Mouse (Mus musculus) heart, adult 2 months (tissue): ENCODE data around the gene Neurl1b. TPM values are rescaled to one million over a fixed set of nuclear protein-coding genes. Genes with fewer than 3 reads are reported as not detected.

Experiments
- DNase-seq, 2 experiments: peaks; one replicate each; pipeline ENCODE4 v3.0.0; 2021
- H3K27ac ChIP-seq: fragments of 200-600 bp; 2 replicates; pipeline ENCODE4 v1.8.1; 2022
- H3K27me3 ChIP-seq: fragments of 200-500 bp; 2 replicates; pipeline ENCODE4 v1.6.1; 2012; ENCODE audit warnings: mild to moderate bottlenecking, low read length, inconsistent platforms, mixed read lengths; ENCODE audit not compliant: control insufficient read depth, insufficient read depth
- H3K36me3 ChIP-seq: fragments of 200-500 bp; 2 replicates; pipeline ENCODE4 v1.6.1; 2012; ENCODE audit warnings: low read length, inconsistent platforms; ENCODE audit not compliant: control insufficient read depth, insufficient read depth
- H3K4me1 ChIP-seq: fragments of 200-500 bp; 2 replicates; pipeline ENCODE4 v1.6.1; 2011; ENCODE audit warnings: low read length; ENCODE audit not compliant: control insufficient read depth, insufficient read depth
- H3K4me3 ChIP-seq: fragments of 200-600 bp; 2 replicates; pipeline ENCODE4 v1.8.1; 2022
- H3K79me2 ChIP-seq: fragments of 200-500 bp; replicated peaks from 2 replicates; pipeline ENCODE4 v1.6.1; 2012; ENCODE audit warnings: mild to moderate bottlenecking, inconsistent platforms, low read length, moderate library complexity, mixed read lengths; ENCODE audit not compliant: control insufficient read depth, insufficient read depth
- H3K9ac ChIP-seq: fragments of 200-500 bp; 2 replicates; pipeline ENCODE4 v1.6.1; 2012; ENCODE audit warnings: low read depth, mild to moderate bottlenecking, control low read depth, inconsistent platforms, low read length, mixed read lengths
- CTCF ChIP-seq: fragments of 200-600 bp; IDR thresholded peaks from 2 replicates; pipeline ENCODE4 v1.8.1; 2022; ENCODE audit warnings: antibody characterized with exemption, mild to moderate bottlenecking, moderate library complexity
- EP300 ChIP-seq: fragments of 200-500 bp; IDR thresholded peaks from 2 replicates; pipeline ENCODE4 v1.6.1; 2011; ENCODE audit warnings: low read depth, low read length, control low read depth; ENCODE audit not compliant: insufficient read depth
- POLR2A ChIP-seq: fragments of 200-500 bp; IDR thresholded peaks from 2 replicates; pipeline ENCODE4 v1.6.1; 2011; ENCODE audit warnings: mild to moderate bottlenecking, low read depth, low read length, control low read depth; ENCODE audit not compliant: insufficient read depth
- WGBS: fragments of 180-500 bp; shearing (Covaris S2); methylation state at CpG from one replicate; pipeline ENCODE4 v1.1.7; 2018; 5-methylcytosine and 5-hydroxymethylcytosine counted together
- intact Hi-C: fragments of 180-260 bp; cut with DNase I; formaldehyde crosslinking; loops from one replicate; pipeline ENCODE4 v1.15.1; 2025
- polyA plus RNA-seq: library from polyadenylated mRNA; depleted of rRNA; stranded (reverse); fragments of >200 nt; gene quantifications from 2 replicates; pipeline ENCODE4 v1.2.3, GENCODE M21; 2012
- total RNA-seq, 2 experiments: library from RNA; stranded (reverse); gene quantifications; 2 replicates each; pipeline ENCODE4 v1.2.3; 2021

The Neurl1b gene
- total and polyA plus RNA-seq, 3 experiments, result 3.9 to 5.0 (median 4.7) TPM

DNA sequence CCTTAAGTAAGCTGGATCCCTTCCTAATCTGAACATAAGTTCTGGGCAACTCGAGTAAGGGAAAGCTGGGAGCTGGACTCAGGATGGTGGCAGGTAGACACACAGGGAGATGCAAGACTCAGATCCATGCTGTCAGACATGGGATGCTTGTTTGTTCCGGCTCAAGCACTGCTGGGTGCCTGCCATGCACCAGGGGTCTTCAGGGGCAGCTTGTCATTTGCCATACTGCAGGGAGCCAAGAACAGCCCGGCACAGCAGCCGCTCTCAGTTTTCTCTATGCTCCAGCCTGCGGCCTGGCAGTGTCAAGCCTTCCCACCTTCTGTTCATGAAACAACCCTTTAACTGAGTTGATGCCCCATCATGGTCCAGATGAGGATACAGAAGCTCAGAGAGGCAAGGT lies 41.4 kb upstream of the Neurl1b start:
- Histone ChIP-seq H3K36me3 (no peaks in the 10 kb centered on the region), H3K27me3 (no peaks in the 10 kb centered on the region), H3K4me3 (no peak overlapping the region), H3K4me1 (peaks cover 9% of the 10 kb centered on the region), H3K9ac (no peak overlapping the region), H3K27ac (no peak overlapping the region), H3K79me2 (no peaks in the 10 kb centered on the region)
- DNase-seq, result no peak
- TF ChIP-seq POLR2A (no peak), EP300 (no peak), CTCF (no peak)
- WGBS, result 75% methylated on average over 5 of the region's 5 CpGs
- intact Hi-C loops, result no loop called here

DNA sequence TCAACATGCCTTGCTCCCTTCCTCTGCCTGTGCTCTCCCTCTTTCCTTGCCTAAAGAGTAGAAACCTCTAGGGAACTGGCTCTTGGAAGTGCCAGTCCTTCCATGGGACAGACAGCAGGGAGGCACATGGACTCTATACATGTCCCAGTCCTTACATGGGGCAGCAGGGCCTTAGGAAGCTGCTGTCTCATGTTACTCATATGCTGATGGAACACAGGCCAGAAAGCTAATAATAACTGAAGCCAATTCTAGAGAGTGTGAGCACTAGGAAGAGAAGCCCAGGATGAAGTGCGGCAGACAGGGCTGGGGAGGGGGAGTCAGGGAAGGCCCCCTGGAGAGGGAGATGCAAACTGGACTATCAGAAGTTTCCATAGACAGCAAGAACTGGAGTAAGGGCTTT lies 38.2 kb upstream of the Neurl1b start:
- Histone ChIP-seq H3K9ac (no peak overlapping the region), H3K4me1 (peaks cover 3% of the 10 kb centered on the region), H3K36me3 (no peaks in the 10 kb centered on the region), H3K27me3 (no peaks in the 10 kb centered on the region), H3K4me3 (no peak overlapping the region), H3K79me2 (no peaks in the 10 kb centered on the region), H3K27ac (no peak overlapping the region)
- WGBS, result 43% methylated on average over 1 of the region's 1 CpGs
- intact Hi-C loops, result no loop called here
- TF ChIP-seq EP300, result no peak
- DNase-seq, result no peak

DNA sequence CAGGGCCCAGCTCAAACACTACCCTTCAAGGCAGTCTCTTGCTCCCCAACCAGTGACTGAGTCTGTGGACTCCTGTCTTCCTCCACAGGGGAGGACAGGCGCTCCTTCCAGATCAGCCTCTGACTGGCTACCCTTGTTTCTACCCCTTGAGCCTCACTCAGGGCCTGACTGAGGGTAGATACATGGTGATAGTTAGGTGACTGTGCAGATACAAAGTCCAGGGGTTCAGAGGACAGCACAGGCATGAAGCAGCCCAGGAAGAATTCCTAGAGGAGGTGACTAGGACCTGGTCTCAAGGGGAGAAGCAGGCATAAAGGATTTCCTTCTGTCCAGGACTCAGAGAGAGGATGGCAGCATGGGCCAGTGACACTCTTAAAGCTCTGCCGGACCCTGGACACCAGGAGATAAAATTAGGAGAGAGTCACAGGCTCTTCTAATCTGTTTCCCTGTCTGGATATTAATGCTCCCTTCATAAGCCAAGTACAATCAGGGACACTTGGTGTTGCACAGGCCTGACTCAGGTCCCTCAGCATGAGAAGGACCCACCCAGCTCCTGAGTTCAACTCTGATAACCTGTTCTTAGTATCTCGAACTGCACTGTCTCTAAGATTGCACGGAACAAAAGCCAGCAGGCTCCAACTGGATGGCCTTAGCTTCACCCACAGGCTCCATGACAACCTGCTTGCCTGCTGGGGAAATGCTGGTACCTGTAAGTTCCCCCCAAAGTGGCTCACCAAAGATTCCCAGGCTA lies 37.5 kb upstream of the Neurl1b start:
- Histone ChIP-seq H3K27ac (no peak overlapping the region), H3K4me1 (peaks cover 10% of the 10 kb centered on the region), H3K36me3 (no peaks in the 10 kb centered on the region)

DNA sequence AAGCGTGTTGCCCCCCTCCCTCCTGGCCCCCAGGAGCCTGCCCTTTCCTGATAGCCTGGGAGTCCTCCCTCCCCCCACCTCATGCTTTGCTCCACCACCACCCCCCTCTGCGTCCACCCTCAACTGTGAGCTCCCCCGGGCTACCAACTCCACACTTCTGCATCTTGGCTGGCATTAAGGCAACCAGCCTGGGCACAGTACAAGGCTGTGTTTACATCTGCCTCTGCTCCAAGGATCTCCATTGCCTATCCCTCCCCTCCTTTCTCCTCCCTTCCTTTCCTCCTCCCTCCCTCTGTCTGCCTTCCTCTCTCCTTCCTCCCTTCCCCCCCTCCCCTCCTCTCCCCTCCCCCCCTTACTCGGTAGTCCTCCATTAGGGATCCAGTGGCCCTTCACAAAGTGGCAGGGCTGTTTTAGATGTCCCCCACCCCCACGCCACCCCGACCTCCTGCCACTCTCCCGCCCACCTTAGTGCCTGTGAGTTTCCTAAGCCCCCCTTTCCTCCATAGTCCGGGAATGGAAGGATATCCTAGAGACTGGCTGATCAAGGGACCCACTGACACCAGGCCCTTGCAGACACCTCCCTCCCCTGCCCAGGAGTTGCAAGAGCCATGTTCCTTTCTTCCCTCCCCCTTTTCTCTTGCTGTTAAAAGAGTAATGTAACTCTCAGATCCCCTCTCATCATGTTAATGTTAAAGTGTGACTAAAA lies 34.2 kb upstream of the Neurl1b start:
- Histone ChIP-seq H3K4me1 (peaks cover 20% of the 10 kb centered on the region), H3K27me3 (no peaks in the 10 kb centered on the region), H3K9ac (no peak overlapping the region), H3K27ac (no peak overlapping the region), H3K36me3 (no peaks in the 10 kb centered on the region), H3K79me2 (no peaks in the 10 kb centered on the region), H3K4me3 (no peak overlapping the region)
- WGBS, result 70% methylated on average over 8 of the region's 8 CpGs
- intact Hi-C loops, result no loop called here
- TF ChIP-seq EP300 (no peak), POLR2A (no peak), CTCF (no peak)
- no peak for DNase-seq

More for the DNA sequence above, 37.5 kb upstream of the Neurl1b start:
- DNase-seq, result no peak
- H3K27me3 ChIP-seq, result no peaks in the 10 kb centered on the region
- 72% methylated on average over 4 of the region's 4 CpGs for WGBS
- H3K79me2 ChIP-seq, result no peaks in the 10 kb centered on the region
- H3K9ac ChIP-seq, result no peak overlapping the region
- no peak overlapping the region for H3K4me3 ChIP-seq
- intact Hi-C loops, result no loop called here
- TF ChIP-seq EP300, result no peak

DNA sequence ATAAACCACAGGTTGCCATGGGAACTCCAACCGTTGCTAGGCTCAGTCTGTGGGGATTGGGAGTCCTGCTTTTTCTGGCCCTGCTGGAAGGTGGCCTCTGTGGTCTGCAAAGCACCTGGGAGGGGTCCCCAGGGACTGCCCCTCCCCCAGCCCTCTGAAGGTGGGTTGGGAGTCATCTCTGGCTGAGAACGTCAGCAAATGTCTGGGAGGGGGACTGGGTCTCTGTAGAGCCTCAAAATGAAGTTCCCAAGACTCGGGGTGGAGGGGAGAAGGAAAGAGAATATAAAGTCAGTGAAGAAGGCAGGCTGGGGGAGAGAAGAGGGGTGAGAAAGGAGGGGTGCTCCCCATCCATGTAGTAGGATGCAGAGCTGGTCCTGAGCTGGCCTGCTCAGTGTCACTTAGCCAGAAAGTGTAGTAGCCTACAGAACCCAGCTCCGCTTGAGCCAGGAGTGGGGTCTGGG lies 33.6 kb upstream of the Neurl1b start:
- H3K27me3 ChIP-seq, result no peaks in the 10 kb centered on the region
- H3K4me3 ChIP-seq, result no peak overlapping the region
- H3K79me2 ChIP-seq, result no peaks in the 10 kb centered on the region
- no peak overlapping the region for H3K27ac ChIP-seq
- H3K4me1 ChIP-seq, result peaks cover 26% of the 10 kb centered on the region
- WGBS, result 56% methylated on average over 4 of the region's 4 CpGs
- no peak for DNase-seq
- H3K36me3 ChIP-seq, result no peaks in the 10 kb centered on the region
- TF ChIP-seq POLR2A (no peak), CTCF (no peak), EP300 (no peak)
- intact Hi-C loops, result no loop called here
- H3K9ac ChIP-seq, result no peak overlapping the region

DNA sequence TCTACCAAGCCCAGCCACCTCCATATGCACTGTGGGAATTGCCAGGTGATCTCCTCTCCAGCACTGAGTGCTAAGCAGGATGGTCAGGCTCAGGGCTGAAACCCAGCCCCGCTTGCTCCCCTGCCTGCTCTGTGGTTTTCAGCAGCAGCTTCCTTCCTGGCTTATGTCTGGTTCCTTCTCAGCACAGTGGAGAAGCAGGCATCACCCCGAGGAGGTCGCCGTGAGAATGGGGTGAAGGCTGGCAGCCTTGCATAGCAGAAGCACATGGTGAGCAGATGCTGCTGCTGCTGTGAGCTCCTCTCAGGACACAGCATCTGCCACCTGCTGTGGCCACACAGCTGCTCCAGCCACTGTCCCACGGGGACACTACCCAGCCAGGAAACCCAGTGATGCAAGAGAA lies 33.0 kb upstream of the Neurl1b start:
- intact Hi-C loops, result loop anchor here (2.0 kb wide), 1 partner anchor 33 kb away; the partner anchor contains the start of gene Neurl1b
- Histone ChIP-seq H3K79me2 (no peaks in the 10 kb centered on the region), H3K27me3 (no peaks in the 10 kb centered on the region), H3K4me3 (no peak overlapping the region), H3K36me3 (no peaks in the 10 kb centered on the region), H3K9ac (no peak overlapping the region), H3K4me1 (peaks cover 28% of the 10 kb centered on the region), H3K27ac (no peak overlapping the region; the same call in 1 of the 2 replicates)
- 31% methylated on average over 5 of the region's 5 CpGs for WGBS
- DNase-seq, result no peak
- TF ChIP-seq EP300, result no peak
- TF ChIP-seq POLR2A, result no peak
- TF ChIP-seq CTCF, result no peak
